Comparison of ENCODE assay signal across 15 mouse cellular contexts in genomic region chr3:98050492-98051406, GRCm38 (mm10). TPM values are rescaled to one million over a fixed set of nuclear protein-coding genes. Genes with fewer than 3 reads are reported as not detected.
DNase-seq lines count a peak whose midpoint lies in the region; ATAC-seq and TF ChIP-seq lines count a peak whose summit lies in the region.
"Had no signal": no experiment of that assay in that cellular context is flagged by ENCODE, and none has a peak within 500 bp of the region (broad histone marks: within the 10 kb centered on the region; RNA-seq: fewer than 3 reads in every experiment).

No protein-coding gene starts in this region.

- no peaks in the 10 kb centered on the region for H3K36me3 ChIP-seq in hindbrain, embryonic 15.5 days
- peaks cover 8% of the 10 kb centered on the region; the same call in 1 of the 2 replicates for H3K36me3 ChIP-seq in hindbrain, embryonic 10.5 days
- H3K36me3 ChIP-seq in CH12.LX (replicated peaks in 1 of 2; ENCODE audit: control insufficient read depth in 1 of 2, insufficient read depth in 1 of 2, low read length in 1 of 2), result peaks cover 0 to 28% of the 10 kb centered on the region in 2 experiments
- H3K36me3 ChIP-seq: heart, embryonic 15.5 days; intestine, embryonic 15.5 days had no signal

- H3K4me2 ChIP-seq in hindbrain, embryonic 15.5 days, result no peak overlapping the region
- H3K4me2 ChIP-seq in CH12.LX (ENCODE audit: insufficient read depth, low read depth, poor library complexity, severe bottlenecking), result no peak overlapping the region
- H3K4me2 ChIP-seq: heart, embryonic 15.5 days; intestine, embryonic 15.5 days had no signal

- H3K27me3 ChIP-seq in hindbrain, embryonic 15.5 days, result no peaks in the 10 kb centered on the region
- H3K27me3 ChIP-seq in hindbrain, embryonic 10.5 days (ENCODE audit: insufficient read depth, poor library complexity, severe bottlenecking), result 0 out of 2 replicates have a peak, but pooled peaks cover 3% of the 10 kb centered on the region
- H3K27me3 ChIP-seq in CH12.LX (replicated peaks) (no peaks in the 10 kb centered on the region), Patski (no peaks in the 10 kb centered on the region)
- H3K27me3 ChIP-seq: heart, embryonic 15.5 days; intestine, embryonic 15.5 days had no signal

- TF ChIP-seq POLR2A in CH12.LX (IDR thresholded peaks at IDR 0.05; ENCODE audit: low read depth, low read length), result no peak

- 0 out of 2 replicates have a peak, but pooled peaks have one; percentile 28 for ATAC-seq in hindbrain, embryonic 15.5 days (ENCODE audit: low FRiP score, low read depth)
- ATAC-seq in Patski, result peak; percentile 82
- ATAC-seq: intestine, embryonic 15.5 days had no signal

- CTCF ChIA-PET in Patski (lab: Charles Lee), result no interaction called here

- H3K4me3 ChIP-seq in hindbrain, embryonic 15.5 days, result no peak overlapping the region
- H3K4me3 ChIP-seq in hindbrain, embryonic 10.5 days, result no peak overlapping the region
- peak overlapping the region in 1 of 3 experiments; percentile 26 for H3K4me3 ChIP-seq in CH12.LX (replicated peaks in 1 of 3; ENCODE audit: low read depth in 2 of 3, low read length in 2 of 3, poor library complexity in 1 of 3)
- H3K4me3 ChIP-seq: erythroblast, embryonic 14.5 days; heart, embryonic 15.5 days; intestine, embryonic 15.5 days; myocyte had no signal

- in situ Hi-C loops in CH12.LX (cut with MboI; ENCODE audit: low pct_ligation_motif_present, low pct_unique_long_range_greater_than_20kb, low sequenced_read_pairs) (no loop called here), Patski (cut with MboI; ENCODE audit: low pct_unique_long_range_greater_than_20kb) (loop anchor here (5.0 kb wide), 1 partner anchor 33 kb away; no protein-coding TSS in a partner anchor)

- H3K79me2 ChIP-seq in CH12.LX (replicated peaks; ENCODE audit: control insufficient read depth, extremely low read depth, insufficient read depth, poor library complexity, severe bottlenecking), result no peaks in the 10 kb centered on the region

- H3K4me1 ChIP-seq in hindbrain, embryonic 15.5 days (replicated peaks), result peaks cover 49% of the 10 kb centered on the region
- H3K4me1 ChIP-seq in hindbrain, embryonic 10.5 days (replicated peaks), result peaks cover 56% of the 10 kb centered on the region
- peaks cover 8 to 74% of the 10 kb centered on the region in 2 experiments for H3K4me1 ChIP-seq in CH12.LX (ENCODE audit: control insufficient read depth in 1 of 2, insufficient read depth in 2 of 2)

- TF ChIP-seq CTCF in CH12.LX (conservative IDR thresholded peaks at IDR 0.05 in 1 of 2, IDR thresholded peaks at IDR 0.05 in 1 of 2; ENCODE audit: low read depth in 2 of 2, low read length in 2 of 2), result no peak
- TF ChIP-seq CTCF in Patski (IDR thresholded peaks at IDR 0.05), result no peak

- TF ChIP-seq EP300 in CH12.LX (IDR thresholded peaks at IDR 0.05; ENCODE audit: low read length), result no peak

- POLR2A ChIA-PET in Patski (lab: Charles Lee), result interaction anchor here (0.6 to 1.7 kb wide), 7 partner anchors 9 to 104 kb away, joined by 3 to 5 read pairs (median 3); no protein-coding TSS in a partner anchor

- no peaks in the 10 kb centered on the region for H3K9me3 ChIP-seq in hindbrain, embryonic 15.5 days
- H3K9me3 ChIP-seq in hindbrain, embryonic 10.5 days, result no peaks in the 10 kb centered on the region
- no peaks in the 10 kb centered on the region for H3K9me3 ChIP-seq in CH12.LX (replicated peaks; ENCODE audit: low read length)
- H3K9me3 ChIP-seq: heart, embryonic 15.5 days; intestine, embryonic 15.5 days had no signal

- DNase-seq in hindbrain, embryonic 10.5 days (ENCODE audit: low spot score), result no peak
- DNase-seq in CH12.LX (ENCODE audit: extremely low read depth), result peak; percentile 48
- peak; percentile 97 for DNase-seq in Patski (ENCODE audit: low read depth, low spot score)
- DNase-seq in lung, postnatal 10 days, result peak; percentile 53
- no peak for DNase-seq in right cerebral cortex, adult 18-20 months
- DNase-seq in testis, postnatal 10 days (ENCODE audit: low spot score), result no peak
- DNase-seq: cerebellum, adult 2 months; thymus, postnatal 4 days had no signal

- H3K27ac ChIP-seq in hindbrain, embryonic 15.5 days (replicated peaks), result 0 out of 2 replicates have a peak overlapping the region, but pooled peaks have one; percentile 25
- no peak overlapping the region for H3K27ac ChIP-seq in hindbrain, embryonic 10.5 days
- no peak overlapping the region for H3K27ac ChIP-seq in CH12.LX (ENCODE audit: insufficient read depth, low read depth)
- H3K27ac ChIP-seq: heart, embryonic 15.5 days; macrophage; stomach, postnatal 0 days had no signal

- dilution Hi-C loops in CH12.LX (cut with MboI; ENCODE audit: extremely low pct_ligation_motif_present, extremely low pct_unique_long_range_greater_than_20kb, low sequenced_read_pairs), result no loop called here

- no peak overlapping the region for H3K9ac ChIP-seq in hindbrain, embryonic 15.5 days
- no peak overlapping the region for H3K9ac ChIP-seq in CH12.LX (ENCODE audit: insufficient read depth, low read depth)
- H3K9ac ChIP-seq: heart, embryonic 15.5 days; intestine, embryonic 15.5 days had no signal

- WGBS in hindbrain, embryonic 15.5 days, result 60% methylated on average over 14 of the region's 14 CpGs
- 65% methylated on average over 14 of the region's 14 CpGs for WGBS in hindbrain, embryonic 10.5 days

- TF ChIP-seq RAD21 in CH12.LX (IDR thresholded peaks at IDR 0.05; ENCODE audit: low read depth, low read length), result no peak

TF ChIP-seq in CH12.LX, 34 proteins besides CTCF, POLR2A, EP300 and RAD21:
- TF ChIP-seq JUN (IDR thresholded peaks at IDR 0.05; ENCODE audit: insufficient read depth, low read depth, low read length), result no peak
- no peak for TF ChIP-seq NELFE (IDR thresholded peaks at IDR 0.05; ENCODE audit: low read depth, low read length)
- TF ChIP-seq MAZ (IDR thresholded peaks at IDR 0.05; ENCODE audit: low read depth, low read length), result no peak
- TF ChIP-seq CHD1 (IDR thresholded peaks at IDR 0.05; ENCODE audit: low read depth, low read length), result no peak
- TF ChIP-seq RCOR1 (conservative IDR thresholded peaks at IDR 0.05; ENCODE audit: low read depth, low read length), result no peak
- no peak for TF ChIP-seq IRF4 (IDR thresholded peaks at IDR 0.05; ENCODE audit: low read depth, low read length)
- no peak for TF ChIP-seq BHLHE40 (IDR thresholded peaks at IDR 0.05; ENCODE audit: low read depth, low read length)
- TF ChIP-seq POLR2AphosphoS2 (IDR thresholded peaks at IDR 0.05; ENCODE audit: low read depth, low read length), result no peak
- no peak for TF ChIP-seq CHD2 (IDR thresholded peaks at IDR 0.05; ENCODE audit: low read length)
- no peak for TF ChIP-seq HCFC1 (IDR thresholded peaks at IDR 0.05; ENCODE audit: low read depth, low read length)
- no peak for TF ChIP-seq ZNF384 (IDR thresholded peaks at IDR 0.05; ENCODE audit: low read depth, low read length)
- no peak for TF ChIP-seq MAFK (IDR thresholded peaks at IDR 0.05; ENCODE audit: insufficient replicate concordance, low read length)
- TF ChIP-seq E2F4 (IDR thresholded peaks at IDR 0.05; ENCODE audit: insufficient replicate concordance, low read depth, low read length), result no peak
- no peak for TF ChIP-seq USF1 (IDR thresholded peaks at IDR 0.05; ENCODE audit: low read depth, low read length)
- TF ChIP-seq TCF12 (IDR thresholded peaks at IDR 0.05; ENCODE audit: low read depth, low read length), result no peak
- no peak for TF ChIP-seq ZMIZ1 (IDR thresholded peaks at IDR 0.05; ENCODE audit: low read depth, low read length)
- no peak for TF ChIP-seq MYC (IDR thresholded peaks at IDR 0.05; ENCODE audit: low read depth, low read length)
TF ChIP-seq in CH12.LX: peak in this region for 0.

RNA-seq across cellular contexts. Expression of gene Notch2, which starts 37.4 kb away (rescaled TPM):
- 10.5 and 11.7 TPM in 2 replicates for polyA plus RNA-seq in hindbrain, embryonic 15.5 days (2015; fragmentation: Nextera tagmentation; extraction: Ambion mirVana)
- polyA plus RNA-seq in hindbrain, embryonic 10.5 days (2016; fragmentation: Nextera tagmentation; extraction: Ambion mirVana), result 15.6 and 18.0 TPM in 2 replicates
- 9.5 and 11.3 TPM in 2 replicates for total RNA-seq in CH12.LX (2012; rRNA removed)
- total RNA-seq in CH12.LX (2014; rRNA removed), result 2.8 and 3.3 TPM in 2 replicates
- polyA plus RNA-seq in CH12.LX (2012; ENCODE audit: insufficient read length, low read depth), result 8.6 and 11.1 TPM in 2 replicates
- polyA plus RNA-seq in Patski (2021), result 65.2 TPM

Comparison
In these comparisons a context has a peak if more than half of its experiments do, and no peak if none do; other contexts are left out.
1. DNase-seq: peak in CH12.LX (single experiment), Patski (single experiment) and lung, postnatal 10 days (single experiment); none in hindbrain, embryonic 10.5 days (single experiment), right cerebral cortex, adult 18-20 months (single experiment) and testis, postnatal 10 days (single experiment).